Mouse (Mus musculus): ENCODE results near the gene Usp10. TPM values are rescaled to one million over a fixed set of nuclear protein-coding genes. Genes with fewer than 3 reads are reported as not detected.

Gene Usp10
- polyA plus RNA-seq, 1 experiment from 2014 or later, result 107 TPM

DNA sequence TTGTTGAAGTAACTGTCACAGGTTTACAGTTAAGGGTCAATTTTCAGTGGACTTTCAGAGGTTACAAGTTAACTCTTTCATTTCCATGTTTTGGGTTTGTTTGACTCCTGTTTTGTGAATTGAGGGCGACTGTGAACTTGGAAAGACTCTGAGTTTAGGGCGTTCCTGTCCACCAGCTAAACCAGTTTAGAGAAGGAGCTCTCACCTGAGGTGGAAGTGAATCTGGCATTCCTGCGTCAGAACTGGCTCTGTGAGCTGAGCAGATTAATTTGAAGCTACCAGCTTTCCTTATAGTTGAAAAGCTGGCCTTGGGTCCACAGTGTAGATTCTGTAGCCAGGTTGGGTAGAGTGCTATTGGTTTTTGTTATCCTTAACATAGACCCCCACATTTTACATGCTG, 3.0 kb downstream of the Usp10 start:
- no peak for TF ChIP-seq CTCF (IDR thresholded peaks at IDR 0.05)
- ATAC-seq (no peak), DNase-seq (ENCODE audit: low read depth, low spot score) (no peak)
- in situ Hi-C loops (cut with MboI; ENCODE audit: low pct_unique_long_range_greater_than_20kb), result loop anchor here (10.0 kb wide), 1 partner anchor 228 kb away; no protein-coding TSS in a partner anchor
- ChIA-PET POLR2A (no interaction called here), CTCF (interaction anchor here (1.2 to 3.1 kb wide), 3 partner anchors 14 to 25 kb away, joined by 3 to 11 read pairs (median 6); no protein-coding TSS in a partner anchor)
- no peaks in the 10 kb centered on the region for H3K27me3 ChIP-seq

DNA sequence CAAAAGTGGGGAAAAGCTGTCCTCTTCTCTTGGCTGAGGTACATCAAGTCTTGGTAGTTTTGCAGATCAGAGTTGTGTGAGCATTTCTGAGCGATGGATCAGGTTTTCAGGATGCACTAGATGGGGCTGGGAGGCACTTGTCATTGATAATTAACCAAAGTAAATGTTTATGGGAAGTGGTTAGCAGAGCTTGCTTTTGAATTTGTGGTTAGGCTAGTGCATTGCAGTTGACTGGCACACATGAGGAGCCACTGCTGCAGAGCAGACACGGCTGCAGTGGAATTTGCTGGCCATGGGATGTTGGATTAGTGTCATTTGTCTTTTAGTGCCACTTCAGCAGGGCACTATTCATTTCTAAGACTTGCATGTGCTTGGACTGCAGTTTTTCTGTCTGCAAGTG, 4.0 kb downstream of the Usp10 start:
- ATAC-seq, result peak; percentile 44
- in situ Hi-C loops (cut with MboI; ENCODE audit: low pct_unique_long_range_greater_than_20kb), result loop anchor here (10.0 kb wide), 1 partner anchor 229 kb away; no protein-coding TSS in a partner anchor
- CTCF ChIA-PET, result interaction anchor here (1.0 to 3.1 kb wide), 4 partner anchors 14 to 136 kb away, joined by 3 to 11 read pairs (median 5); partner anchors contain the start of gene Tldc1
- TF ChIP-seq CTCF (IDR thresholded peaks at IDR 0.05), result no peak
- POLR2A ChIA-PET, result no interaction called here
- peak; percentile 60 for DNase-seq (ENCODE audit: low read depth, low spot score)
- H3K27me3 ChIP-seq, result no peaks in the 10 kb centered on the region

GRCm38 (mm10) chr8:119915298-119915697, 5.1 kb downstream of the Usp10 start:
- no peak for TF ChIP-seq CTCF (IDR thresholded peaks at IDR 0.05)
- ATAC-seq (no peak), DNase-seq (ENCODE audit: low read depth, low spot score) (no peak)
- in situ Hi-C loops (cut with MboI; ENCODE audit: low pct_unique_long_range_greater_than_20kb), result loop anchor here (10.0 kb wide), 1 partner anchor 230 kb away; no protein-coding TSS in a partner anchor
- ChIA-PET POLR2A (interaction anchor here (0.6 to 0.7 kb wide), 3 partner anchors 12 to 152 kb away, joined by 3 to 5 read pairs (median 5); no protein-coding TSS in a partner anchor), CTCF (interaction anchor here (1.1 to 3.1 kb wide), 3 partner anchors 10 to 28 kb away, joined by 6 to 11 read pairs (median 7); no protein-coding TSS in a partner anchor)
- no peaks in the 10 kb centered on the region for H3K27me3 ChIP-seq

DNA sequence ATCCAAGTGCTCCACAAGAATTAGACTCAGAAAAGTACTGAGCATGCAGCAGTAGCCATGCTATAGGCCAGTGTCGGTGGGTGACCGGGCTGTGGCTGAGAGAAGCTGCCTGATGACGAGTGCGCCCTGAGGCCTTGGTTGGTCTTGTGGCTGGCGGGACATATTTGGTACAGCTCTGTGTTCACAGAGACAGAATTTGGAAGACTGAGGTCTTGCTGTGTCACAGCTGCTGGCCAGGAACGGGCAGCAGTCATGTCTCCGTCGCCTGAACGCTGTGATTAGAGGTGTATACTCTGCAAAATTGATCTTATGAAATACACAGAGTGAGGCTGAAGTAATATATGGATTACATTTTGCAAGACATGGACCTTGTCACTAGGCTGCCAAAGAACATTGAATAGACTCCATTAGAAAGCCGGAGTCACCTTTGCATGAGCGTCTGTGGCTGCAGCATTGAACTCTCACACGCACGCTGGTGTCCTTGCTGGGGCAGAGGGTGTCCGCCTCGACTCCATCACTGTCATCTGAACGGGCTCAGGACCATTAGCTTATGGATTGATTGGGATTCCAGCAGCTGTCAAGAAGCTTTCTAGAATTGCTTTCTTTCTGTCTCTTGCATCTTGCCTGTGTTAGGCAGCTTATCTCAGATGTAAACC, 6.2 kb downstream of the Usp10 start:
- DNase-seq (ENCODE audit: low read depth, low spot score) (no peak), ATAC-seq (no peak)
- in situ Hi-C loops (cut with MboI; ENCODE audit: low pct_unique_long_range_greater_than_20kb), result loop anchor here (10.0 kb wide), 1 partner anchor 232 kb away; no protein-coding TSS in a partner anchor
- TF ChIP-seq CTCF (IDR thresholded peaks at IDR 0.05), result no peak
- POLR2A ChIA-PET, result no interaction called here
- no peaks in the 10 kb centered on the region for H3K27me3 ChIP-seq
- CTCF ChIA-PET, result interaction anchor here (0.9 to 1.9 kb wide), 5 partner anchors 9 to 134 kb away, joined by 3 to 6 read pairs (median 4); no protein-coding TSS in a partner anchor

GRCm38 (mm10) chr8:119917415-119917814, 7.3 kb downstream of the Usp10 start:
- ChIA-PET CTCF (interaction anchor here (0.9 to 1.9 kb wide), 4 partner anchors 10 to 135 kb away, joined by 3 to 5 read pairs (median 4); no protein-coding TSS in a partner anchor), POLR2A (no interaction called here)
- in situ Hi-C loops (cut with MboI; ENCODE audit: low pct_unique_long_range_greater_than_20kb), result loop anchor here (10.0 kb wide), 1 partner anchor 233 kb away; no protein-coding TSS in a partner anchor
- TF ChIP-seq CTCF (IDR thresholded peaks at IDR 0.05), result no peak
- DNase-seq (ENCODE audit: low read depth, low spot score) (no peak), ATAC-seq (no peak)
- no peaks in the 10 kb centered on the region for H3K27me3 ChIP-seq

DNA sequence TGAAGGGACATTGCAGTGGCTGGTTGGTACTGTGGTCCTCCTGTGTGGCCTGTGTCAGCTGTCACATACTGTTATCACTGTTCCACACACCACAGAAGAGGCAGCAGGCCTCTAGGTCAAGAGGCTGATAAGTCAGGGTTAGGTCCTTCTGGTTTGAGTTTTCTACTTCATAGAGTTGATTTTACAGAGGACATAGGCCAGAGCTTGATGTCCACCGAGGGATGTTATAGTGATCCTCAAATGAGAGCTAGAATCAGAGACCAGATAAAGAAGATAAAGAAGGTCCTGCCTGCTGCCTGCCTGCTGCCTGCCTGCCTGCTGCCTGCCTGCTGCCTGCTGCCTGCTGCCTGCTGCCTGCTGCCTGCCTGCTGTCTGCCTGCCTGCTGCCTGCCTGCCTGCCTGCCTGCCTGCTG, 8.0 kb downstream of the Usp10 start:
- DNase-seq (ENCODE audit: low read depth, low spot score) (no peak), ATAC-seq (no peak)
- POLR2A ChIA-PET, result no interaction called here
- CTCF ChIA-PET, result no interaction called here
- H3K27me3 ChIP-seq, result no peaks in the 10 kb centered on the region
- in situ Hi-C loops (cut with MboI; ENCODE audit: low pct_unique_long_range_greater_than_20kb), result loop anchor here (10.0 kb wide), 1 partner anchor 233 kb away; no protein-coding TSS in a partner anchor
- TF ChIP-seq CTCF (IDR thresholded peaks at IDR 0.05), result no peak

DNA sequence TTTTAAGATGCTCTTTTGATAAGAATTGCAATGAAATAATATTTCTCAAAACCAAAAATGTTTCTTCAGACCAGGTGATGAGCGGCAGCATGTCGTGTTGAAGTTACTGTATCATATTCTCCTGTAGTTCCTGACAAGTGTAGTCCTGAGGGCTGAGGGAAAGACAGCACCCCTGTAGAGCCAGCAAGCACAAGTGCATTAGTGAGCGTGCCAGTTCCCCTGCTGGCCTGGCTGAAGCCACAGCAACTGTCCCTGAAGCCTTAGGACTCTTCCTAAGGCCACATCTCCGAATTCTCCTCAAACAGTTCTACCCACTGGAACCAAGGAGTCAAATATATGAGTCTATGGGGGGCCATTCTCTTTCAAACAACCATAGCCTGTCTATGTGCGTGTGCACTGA, 13.1 kb downstream of the Usp10 start:
- no peak for TF ChIP-seq CTCF (IDR thresholded peaks at IDR 0.05)
- ChIA-PET CTCF (no interaction called here), POLR2A (no interaction called here)
- in situ Hi-C loops (cut with MboI; ENCODE audit: low pct_unique_long_range_greater_than_20kb), result no loop called here
- ATAC-seq (no peak), DNase-seq (ENCODE audit: low read depth, low spot score) (no peak)
- no peaks in the 10 kb centered on the region for H3K27me3 ChIP-seq

DNA sequence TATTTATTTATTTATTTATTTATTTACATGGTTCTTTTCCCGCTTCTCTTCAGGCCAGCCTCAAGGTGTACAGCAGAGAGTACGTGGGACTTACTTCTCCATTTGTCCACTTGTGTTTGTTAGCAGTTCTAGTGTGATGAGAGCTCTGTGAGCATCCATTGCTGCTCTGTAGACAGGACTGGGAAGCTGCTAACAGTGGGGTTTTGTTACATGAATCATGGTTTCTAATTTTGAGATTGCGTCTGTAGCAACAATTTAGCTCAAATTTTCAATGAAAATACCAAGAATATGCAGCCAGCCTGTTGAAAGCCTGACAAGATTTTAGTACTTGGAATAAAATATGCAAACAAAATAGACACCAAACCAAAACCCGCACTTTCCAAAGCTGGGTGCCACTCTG, 15.3 kb downstream of the Usp10 start:
- ChIA-PET POLR2A (no interaction called here), CTCF (interaction anchor here (0.9 to 3.0 kb wide), 8 partner anchors 10 to 146 kb away, joined by 3 to 7 read pairs (median 6); no protein-coding TSS in a partner anchor)
- DNase-seq (ENCODE audit: low read depth, low spot score) (no peak), ATAC-seq (no peak)
- in situ Hi-C loops (cut with MboI; ENCODE audit: low pct_unique_long_range_greater_than_20kb), result no loop called here
- no peaks in the 10 kb centered on the region for H3K27me3 ChIP-seq
- TF ChIP-seq CTCF (IDR thresholded peaks at IDR 0.05), result no peak

DNA sequence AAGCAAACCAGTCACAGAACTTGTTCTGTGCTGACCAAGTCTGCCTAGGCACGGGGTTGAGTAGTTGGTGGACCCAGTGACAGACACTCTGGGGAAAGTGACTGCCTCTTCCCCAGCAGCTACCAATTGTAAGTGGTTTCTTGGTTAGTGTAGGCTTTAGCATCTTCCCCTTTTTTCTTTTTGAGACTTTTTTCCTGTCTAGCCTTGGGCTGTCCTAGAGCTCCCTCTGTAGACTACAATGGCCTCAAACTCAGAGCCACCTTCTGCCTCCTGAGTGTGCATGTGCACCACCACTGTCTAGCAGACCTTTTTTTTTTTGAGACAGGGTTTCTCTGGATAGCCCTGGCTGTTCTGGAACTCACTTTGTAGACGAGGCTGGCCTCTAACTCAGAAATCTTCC, 16.3 kb downstream of the Usp10 start:
- no peak for DNase-seq (ENCODE audit: low read depth, low spot score)
- CTCF ChIA-PET, result interaction anchor here (1.5 to 3.0 kb wide), 6 partner anchors 11 to 147 kb away, joined by 4 to 7 read pairs (median 6); no protein-coding TSS in a partner anchor
- ATAC-seq, result no peak
- in situ Hi-C loops (cut with MboI; ENCODE audit: low pct_unique_long_range_greater_than_20kb), result no loop called here
- POLR2A ChIA-PET, result interaction anchor here (0.9 to 1.0 kb wide), 2 partner anchors 10 to 64 kb away, joined by 3 read pairs; partner anchors contain the start of gene Klhl36
- peak; percentile 58 for TF ChIP-seq CTCF (IDR thresholded peaks at IDR 0.05)
- H3K27me3 ChIP-seq, result no peaks in the 10 kb centered on the region

GRCm38 (mm10) chr8:119927422-119928092, 17.4 kb downstream of the Usp10 start:
- no peaks in the 10 kb centered on the region for H3K27me3 ChIP-seq
- no peak for DNase-seq (ENCODE audit: low read depth, low spot score)
- ChIA-PET POLR2A (interaction anchor here (0.5 to 1.0 kb wide), 3 partner anchors 9 to 65 kb away, joined by 3 to 5 read pairs (median 3); no protein-coding TSS in a partner anchor), CTCF (interaction anchor here (0.8 to 3.0 kb wide), 16 partner anchors 9 to 168 kb away, joined by 3 to 7 read pairs (median 4); no protein-coding TSS in a partner anchor)
- in situ Hi-C loops (cut with MboI; ENCODE audit: low pct_unique_long_range_greater_than_20kb), result no loop called here
- TF ChIP-seq CTCF (IDR thresholded peaks at IDR 0.05), result peak; percentile 92
- peak; percentile 71 for ATAC-seq
